In the genomic region with DNA sequence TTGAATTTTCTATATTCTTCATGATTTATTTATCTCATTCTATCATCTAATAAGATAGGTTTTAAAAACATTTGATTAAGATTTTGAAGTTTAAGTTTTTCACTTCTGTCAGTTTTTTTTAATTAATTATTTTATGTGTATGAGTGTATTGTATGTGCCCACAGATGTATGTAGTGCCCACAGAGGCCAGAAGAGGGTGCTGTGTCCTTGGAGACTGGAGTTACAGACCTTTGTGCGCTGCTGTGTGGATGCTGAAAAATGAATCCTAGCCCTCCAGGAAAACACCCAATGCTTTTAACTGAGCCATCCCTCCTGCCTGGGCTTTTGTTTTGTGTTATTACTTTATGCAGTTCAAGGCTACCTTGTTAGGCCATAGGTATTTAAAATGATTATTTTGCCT, we compare ENCODE assay signal across 27 mouse cellular contexts. TPM values are rescaled to one million over a fixed set of nuclear protein-coding genes. Genes with fewer than 3 reads are reported as not detected.
A peak's percentile ranks its signal among the peaks of the same experiment; 100 is the strongest.
DNase-seq lines count a peak whose midpoint lies in the region; TF ChIP-seq lines count a peak whose summit lies in the region.
"Had no signal": no experiment of that assay in that cellular context is flagged by ENCODE, and none has a peak within 500 bp of the region (broad histone marks: within the 10 kb centered on the region; RNA-seq: fewer than 3 reads in every experiment).

No protein-coding gene starts in this region.

- H3K27ac ChIP-seq in gastrocnemius, adult 2 months = no peak overlapping the region
- H3K27ac ChIP-seq in layer of hippocampus, adult 2 months = no peak overlapping the region
- peak overlapping the region; percentile 20; the same call in 1 of the 2 replicates for H3K27ac ChIP-seq in ES-Bruce4 (ENCODE audit: insufficient read depth, low read length)
- H3K27ac ChIP-seq in small intestine, adult 2 months (ENCODE audit: insufficient read depth, low read depth, low read length) = no peak overlapping the region
- H3K27ac ChIP-seq: embryonic facial prominence, embryonic 10.5 days; forebrain, embryonic 13.5 days; liver, embryonic 13.5 days; midbrain, embryonic 12.5 days; neural tube, embryonic 12.5 days had no signal

- H3K4me3 ChIP-seq in gastrocnemius, adult 2 months = no peak overlapping the region
- no peak overlapping the region for H3K4me3 ChIP-seq in layer of hippocampus, adult 2 months
- no peak overlapping the region for H3K4me3 ChIP-seq in ES-Bruce4 (ENCODE audit: low read depth, low read length)
- no peak overlapping the region for H3K4me3 ChIP-seq in small intestine, adult 2 months (ENCODE audit: low read depth, low read length)
- H3K4me3 ChIP-seq: embryonic facial prominence, embryonic 10.5 days; forebrain, embryonic 13.5 days; heart, embryonic 12.5 days; liver, embryonic 13.5 days; midbrain, embryonic 12.5 days; neural tube, embryonic 12.5 days had no signal

- H3K9ac ChIP-seq in ES-Bruce4 (ENCODE audit: low read depth, poor library complexity, severe bottlenecking) = no peak overlapping the region
- H3K9ac ChIP-seq: forebrain, embryonic 13.5 days; heart, embryonic 12.5 days; liver, embryonic 13.5 days; midbrain, embryonic 12.5 days; neural tube, embryonic 12.5 days had no signal

- no peak for TF ChIP-seq EP300 in ES-Bruce4 (IDR thresholded peaks at IDR 0.05; ENCODE audit: insufficient read depth, low read depth, low read length)

- peak; percentile 32; the same call in 1 of the 2 replicates for TF ChIP-seq CTCF in gastrocnemius, adult 2 months (IDR thresholded peaks at IDR 0.05)
- peak; percentile 31 for TF ChIP-seq CTCF in layer of hippocampus, adult 2 months (conservative IDR thresholded peaks at IDR 0.05)
- TF ChIP-seq CTCF in ES-Bruce4 (IDR thresholded peaks at IDR 0.05; ENCODE audit: low read depth, low read length) = peak; percentile 27
- TF ChIP-seq CTCF in small intestine, adult 2 months (IDR thresholded peaks at IDR 0.05; ENCODE audit: extremely low read depth, insufficient read length, insufficient replicate concordance, low read depth, low read length) = peak; percentile 25; the same call in 1 of the 2 replicates

- peaks cover 5% of the 10 kb centered on the region; the same call in 1 of the 2 replicates for H3K36me3 ChIP-seq in ES-Bruce4 (ENCODE audit: control insufficient read depth, insufficient read depth, low read length, poor library complexity, severe bottlenecking)
- H3K36me3 ChIP-seq in small intestine, adult 2 months (ENCODE audit: control insufficient read depth, insufficient read depth, low read length) = no peaks in the 10 kb centered on the region
- H3K36me3 ChIP-seq: embryonic facial prominence, embryonic 10.5 days; liver, embryonic 13.5 days; midbrain, embryonic 12.5 days; neural tube, embryonic 12.5 days had no signal

- no peak for DNase-seq in gastrocnemius, adult 2 months
- no peak for DNase-seq in gastrocnemius, postnatal 10 days
- DNase-seq in layer of hippocampus, adult 2 months (ENCODE audit: low spot score in 2 of 2) = no peak
- DNase-seq in layer of hippocampus, postnatal 14 days (ENCODE audit: low spot score in 2 of 2) = no peak
- no peak for DNase-seq in frontal cortex, postnatal 36 days (ENCODE audit: low spot score in 2 of 2)
- DNase-seq in retina, postnatal 1 day = no peak
- DNase-seq: adrenal gland, adult 8-10 months; B cell, adult 2 months; cerebellum, adult 8-10 months; heart, postnatal 36 days; kidney, adult 8-10 months; kidney, postnatal 4 days; liver, embryonic 13.5 days; right cerebral cortex, adult 18-20 months; thymus, adult 18-20 months; thymus, postnatal 4 days had no signal

- no peaks in the 10 kb centered on the region for H3K27me3 ChIP-seq in ES-Bruce4 (ENCODE audit: control insufficient read depth, insufficient read depth, low read length, poor library complexity, severe bottlenecking)
- no peaks in the 10 kb centered on the region for H3K27me3 ChIP-seq in small intestine, adult 2 months (ENCODE audit: control insufficient read depth, insufficient read depth, low read length)
- H3K27me3 ChIP-seq: forebrain, embryonic 13.5 days; heart, embryonic 12.5 days; liver, embryonic 13.5 days; midbrain, embryonic 12.5 days; neural tube, embryonic 12.5 days had no signal

- H3K9me3 ChIP-seq in ES-Bruce4 (replicated peaks; ENCODE audit: control insufficient read depth, insufficient read depth, low read length, poor library complexity, severe bottlenecking) = peaks cover 30% of the 10 kb centered on the region
- H3K9me3 ChIP-seq: embryonic facial prominence, embryonic 10.5 days; forebrain, embryonic 13.5 days; liver, embryonic 13.5 days; midbrain, embryonic 12.5 days; neural tube, embryonic 12.5 days had no signal

- TF ChIP-seq POLR2A in ES-Bruce4 (IDR thresholded peaks at IDR 0.05; ENCODE audit: insufficient read depth, low read length) = no peak
- TF ChIP-seq POLR2A in small intestine, adult 2 months (IDR thresholded peaks at IDR 0.05; ENCODE audit: low read depth, low read length) = no peak

- no peaks in the 10 kb centered on the region for H3K4me1 ChIP-seq in ES-Bruce4 (ENCODE audit: control insufficient read depth, insufficient read depth, low read length)
- H3K4me1 ChIP-seq in small intestine, adult 2 months (ENCODE audit: control insufficient read depth, insufficient read depth, insufficient read length, low read length) = peaks cover 5% of the 10 kb centered on the region; the same call in 1 of the 2 replicates
- H3K4me1 ChIP-seq: forebrain, embryonic 13.5 days had no signal

- intact Hi-C loops in gastrocnemius, adult 2 months (cut with DNase I) = no loop called here

- 98% methylated on average over 1 of the region's 1 CpGs for WGBS in small intestine, adult 2 months

RNA-seq across cellular contexts. Expression of gene Dusp27, which starts 4.7 kb away (rescaled TPM):
- total RNA-seq in gastrocnemius, adult 2 months (2021) = 10 to 100 TPM; 68.9 to 69.3 TPM
- total RNA-seq in gastrocnemius, postnatal 10 days (2021) = 100 to 1,000 TPM; 120 to 123 TPM
- not detected for total RNA-seq in layer of hippocampus, adult 2 months (2021)
- under 1 TPM; 0.39 to 0.57 TPM for total RNA-seq in layer of hippocampus, postnatal 14 days (2021)
- polyA plus RNA-seq in ES-Bruce4 (2011; ENCODE audit: insufficient read depth, insufficient read length, low read depth, missing spikeins) = 3.9 and 5.8 TPM in 2 replicates
- polyA plus RNA-seq in small intestine, adult 2 months (2012; rRNA removed) = 0.03 and 0.04 TPM in 2 replicates
- total RNA-seq: common myeloid progenitor, adult 5-6 weeks; megakaryocyte progenitor cell, adult 5-6 weeks had no signal

RNA-seq across cellular contexts. Expression of gene Gpa33, which starts 7.0 kb away (rescaled TPM):
- not detected for total RNA-seq in gastrocnemius, adult 2 months (2021)
- not detected for total RNA-seq in gastrocnemius, postnatal 10 days (2021)
- not detected for total RNA-seq in layer of hippocampus, adult 2 months (2021)
- not detected for total RNA-seq in layer of hippocampus, postnatal 14 days (2021)
- polyA plus RNA-seq in ES-Bruce4 (2011; ENCODE audit: insufficient read depth, insufficient read length, low read depth, missing spikeins) = 49.6 and 55.9 TPM in 2 replicates
- polyA plus RNA-seq in small intestine, adult 2 months (2012; rRNA removed) = 249 and 805 TPM in 2 replicates
- total RNA-seq: common myeloid progenitor, adult 5-6 weeks; gastrocnemius, postnatal 4 days; heart, postnatal 36 days; layer of hippocampus, postnatal 10 days; megakaryocyte progenitor cell, adult 5-6 weeks had no signal
- polyA plus RNA-seq: forebrain, embryonic 13.5 days; liver, embryonic 13.5 days had no signal

Comparison
In these comparisons a context has a peak if more than half of its experiments do, and no peak if none do; other contexts are left out.
1. RNA of gene Dusp27, which starts 4.7 kb away (total RNA-seq): 120 to 123 TPM in gastrocnemius, postnatal 10 days and 68.9 to 69.3 TPM in gastrocnemius, adult 2 months; 0.39 to 0.57 TPM in layer of hippocampus, postnatal 14 days and not detected in layer of hippocampus, adult 2 months; every median in the first group is over 10 times any median in the second.
2. Peak in every context shown above with its lines, with median percentiles within 50 percentile points of each other: CTCF ChIP-seq.